Mouse (Mus musculus): Measurements from ENCODE around the gene Ppm1e. TPM values are rescaled to one million over a fixed set of nuclear protein-coding genes. Genes with fewer than 3 reads are reported as not detected.

Ppm1e gene
- polyA plus RNA-seq (2015; fragmentation: Nextera tagmentation; extraction: Ambion mirVana), result 24.1 and 25.8 TPM in 2 replicates

- peak within 1 kb of the TSS; percentile 82 for H3K4me2 ChIP-seq (ENCODE audit: low read length)
- peak within 1 kb of the TSS; percentile 79 for H3K9ac ChIP-seq (ENCODE audit: low read depth, low read length)
- peak within 1 kb of the TSS; percentile 62 for H3K4me3 ChIP-seq (ENCODE audit: low read depth, low read length)
- WGBS, result under 1% methylated on average over 87 of the region's 104 CpGs
- no peaks in the 10 kb centered on the region for H3K9me3 ChIP-seq (replicated peaks; ENCODE audit: control insufficient read depth, low read length, poor library complexity, severe bottlenecking)
- H3K4me1 ChIP-seq (ENCODE audit: control insufficient read depth, insufficient read depth, low read length), result peaks cover 13% of the 10 kb centered on the region
- peak within 1 kb of the TSS; percentile 88 for H3K27ac ChIP-seq (ENCODE audit: low read length)
- no peaks in the 10 kb centered on the region for H3K36me3 ChIP-seq (ENCODE audit: control insufficient read depth, insufficient read depth, low read length)
- H3K27me3 ChIP-seq (ENCODE audit: control insufficient read depth, insufficient read depth, low read depth, low read length), result no peaks in the 10 kb centered on the region
- peak; percentile 96 for ATAC-seq
Measured at GRCm38 (mm10) chr11:87358331-87359261, at the start of gene Ppm1e. Gene Ppm1e (minus strand): TSS chr11:87359023.

DNA sequence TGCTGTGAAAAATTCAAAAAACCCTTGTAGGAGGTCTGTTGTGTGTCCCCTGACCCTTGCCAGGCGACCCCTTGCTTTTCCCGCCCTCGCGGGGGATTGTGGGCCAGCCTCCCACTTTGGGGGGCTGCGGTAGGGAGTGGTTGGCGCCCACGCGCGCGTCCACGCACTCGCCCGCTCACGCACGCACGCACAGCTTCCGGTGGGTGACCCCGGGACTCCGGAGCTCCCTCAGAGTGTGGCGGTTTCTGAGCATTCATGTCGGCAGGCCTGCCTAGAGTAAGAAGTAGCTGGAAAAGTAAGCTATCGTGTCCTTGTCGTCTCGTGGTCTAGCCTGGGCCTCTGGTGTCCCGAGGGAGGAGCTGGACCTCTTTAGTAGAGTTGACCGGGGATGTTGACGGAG, 46.1 kb upstream of the Ppm1e start, which contains the start of the genes Rad51c and Tex14:
Gene Rad51c, minus strand, starts transcription at position 79 of the 400 bp plus-strand sequence.
Gene Tex14, plus strand, starts transcription at position 190 of the 400 bp plus-strand sequence.
- Histone ChIP-seq H3K4me3 (ENCODE audit: low read depth, low read length) (peak within 1 kb of the TSS; percentile 48), H3K4me1 (ENCODE audit: control insufficient read depth, insufficient read depth, low read length) (peaks cover 2% of the 10 kb centered on the region; the same call in 1 of the 2 replicates), H3K4me2 (ENCODE audit: low read length) (peak within 1 kb of the TSS; percentile 50), H3K36me3 (ENCODE audit: control insufficient read depth, insufficient read depth, low read length) (no peaks in the 10 kb centered on the region), H3K9me3 (replicated peaks; ENCODE audit: control insufficient read depth, low read length, poor library complexity, severe bottlenecking) (no peaks in the 10 kb centered on the region), H3K27ac (ENCODE audit: low read length) (peak within 1 kb of the TSS; percentile 87), H3K9ac (ENCODE audit: low read depth, low read length) (peak within 1 kb of the TSS; percentile 74), H3K27me3 (ENCODE audit: control insufficient read depth, insufficient read depth, low read depth, low read length) (no peaks in the 10 kb centered on the region)
- 78% methylated on average over 27 of the region's 27 CpGs for WGBS
- ATAC-seq, result peak; percentile 51; the same call in 1 of the 2 replicates

- Histone ChIP-seq H3K27me3 (ENCODE audit: control insufficient read depth, insufficient read depth, low read depth, low read length) (no peaks in the 10 kb centered on the region), H3K9ac (ENCODE audit: low read depth, low read length) (peak overlapping the region; percentile 74), H3K27ac (ENCODE audit: low read length) (peak overlapping the region; percentile 87), H3K4me2 (ENCODE audit: low read length) (peak overlapping the region; percentile 50), H3K9me3 (replicated peaks; ENCODE audit: control insufficient read depth, low read length, poor library complexity, severe bottlenecking) (no peaks in the 10 kb centered on the region), H3K4me3 (ENCODE audit: low read depth, low read length) (peak overlapping the region; percentile 48), H3K36me3 (ENCODE audit: control insufficient read depth, insufficient read depth, low read length) (no peaks in the 10 kb centered on the region), H3K4me1 (ENCODE audit: control insufficient read depth, insufficient read depth, low read length) (peaks cover 2% of the 10 kb centered on the region; the same call in 1 of the 2 replicates)
- ATAC-seq, result peak; percentile 93
- WGBS, result 2% methylated on average over 58 of the region's 58 CpGs
Measured at GRCm38 (mm10) chr11:87404111-87404853, 45.5 kb upstream of the Ppm1e start.

- Histone ChIP-seq H3K4me3 (ENCODE audit: low read depth, low read length) (no peak overlapping the region), H3K36me3 (ENCODE audit: control insufficient read depth, insufficient read depth, low read length) (no peaks in the 10 kb centered on the region), H3K4me2 (ENCODE audit: low read length) (no peak overlapping the region), H3K9me3 (replicated peaks; ENCODE audit: control insufficient read depth, low read length, poor library complexity, severe bottlenecking) (no peaks in the 10 kb centered on the region), H3K27me3 (ENCODE audit: control insufficient read depth, insufficient read depth, low read depth, low read length) (no peaks in the 10 kb centered on the region), H3K27ac (ENCODE audit: low read length) (no peak overlapping the region), H3K4me1 (ENCODE audit: control insufficient read depth, insufficient read depth, low read length) (no peaks in the 10 kb centered on the region), H3K9ac (ENCODE audit: low read depth, low read length) (no peak overlapping the region)
- no peak for ATAC-seq
- WGBS, result 98% methylated on average over 2 of the region's 2 CpGs
Measured at GRCm38 (mm10) chr11:87398402-87398801, 39.6 kb upstream of the Ppm1e start.

DNA sequence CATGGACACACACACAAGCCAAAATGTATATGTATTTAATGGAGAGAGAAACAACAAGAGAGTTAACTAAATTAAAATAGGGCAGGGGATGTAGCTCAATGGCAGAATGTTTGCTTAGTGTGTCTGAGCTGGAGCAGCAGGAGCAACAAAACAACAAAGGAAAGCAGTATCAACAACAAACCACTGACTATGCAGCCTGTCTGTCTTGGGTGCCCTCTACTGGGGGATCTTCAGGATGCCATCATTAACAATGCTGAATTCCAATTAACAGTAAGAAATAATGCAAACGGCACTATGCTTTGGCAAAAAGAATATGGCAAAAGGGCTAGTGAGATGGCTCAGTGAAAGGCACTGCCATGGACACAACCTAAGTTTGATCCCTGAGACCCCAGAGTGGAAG, 35.0 kb upstream of the Ppm1e start:
- H3K4me2 ChIP-seq (ENCODE audit: low read length), result no peak overlapping the region
- WGBS, result 33% methylated on average over 1 of the region's 1 CpGs
- no peaks in the 10 kb centered on the region for H3K27me3 ChIP-seq (ENCODE audit: control insufficient read depth, insufficient read depth, low read depth, low read length)
- no peaks in the 10 kb centered on the region for H3K9me3 ChIP-seq (replicated peaks; ENCODE audit: control insufficient read depth, low read length, poor library complexity, severe bottlenecking)
- H3K27ac ChIP-seq (ENCODE audit: low read length), result no peak overlapping the region
- no peak overlapping the region for H3K4me3 ChIP-seq (ENCODE audit: low read depth, low read length)
- H3K36me3 ChIP-seq (ENCODE audit: control insufficient read depth, insufficient read depth, low read length), result no peaks in the 10 kb centered on the region
- H3K4me1 ChIP-seq (ENCODE audit: control insufficient read depth, insufficient read depth, low read length), result no peaks in the 10 kb centered on the region
- 0 out of 2 replicates have a peak overlapping the region, but pooled peaks have one; percentile 21 for H3K9ac ChIP-seq (ENCODE audit: low read depth, low read length)
- no peak for ATAC-seq

DNA sequence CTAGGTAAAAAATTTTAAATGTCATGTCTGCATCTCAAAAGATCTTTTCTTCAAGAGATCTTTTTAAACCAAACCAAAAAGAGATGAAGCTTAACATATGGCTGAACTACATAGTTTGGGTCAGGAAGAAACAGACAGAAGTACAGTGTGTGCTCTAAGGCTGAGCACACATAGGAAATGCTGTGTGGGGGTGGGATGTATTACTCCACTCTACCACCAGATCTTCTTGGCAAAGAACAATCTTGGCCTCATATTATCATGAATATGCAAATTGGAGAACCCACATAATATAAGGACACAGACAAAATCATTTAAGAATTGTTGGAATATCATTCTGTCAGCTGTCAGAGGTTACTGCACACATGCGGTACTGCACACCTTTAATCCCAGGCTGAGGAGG, 26.9 kb upstream of the Ppm1e start:
- Histone ChIP-seq H3K27me3 (ENCODE audit: control insufficient read depth, insufficient read depth, low read depth, low read length) (no peaks in the 10 kb centered on the region), H3K36me3 (ENCODE audit: control insufficient read depth, insufficient read depth, low read length) (no peaks in the 10 kb centered on the region), H3K9me3 (replicated peaks; ENCODE audit: control insufficient read depth, low read length, poor library complexity, severe bottlenecking) (no peaks in the 10 kb centered on the region), H3K27ac (ENCODE audit: low read length) (no peak overlapping the region), H3K4me1 (ENCODE audit: control insufficient read depth, insufficient read depth, low read length) (no peaks in the 10 kb centered on the region), H3K4me3 (ENCODE audit: low read depth, low read length) (no peak overlapping the region), H3K9ac (ENCODE audit: low read depth, low read length) (no peak overlapping the region), H3K4me2 (ENCODE audit: low read length) (no peak overlapping the region)
- no peak for ATAC-seq
- WGBS, result 88% methylated on average over 1 of the region's 1 CpGs

GRCm38 (mm10) chr11:87384551-87384950, 25.7 kb upstream of the Ppm1e start:
- WGBS, result 95% methylated on average over 4 of the region's 4 CpGs

DNA sequence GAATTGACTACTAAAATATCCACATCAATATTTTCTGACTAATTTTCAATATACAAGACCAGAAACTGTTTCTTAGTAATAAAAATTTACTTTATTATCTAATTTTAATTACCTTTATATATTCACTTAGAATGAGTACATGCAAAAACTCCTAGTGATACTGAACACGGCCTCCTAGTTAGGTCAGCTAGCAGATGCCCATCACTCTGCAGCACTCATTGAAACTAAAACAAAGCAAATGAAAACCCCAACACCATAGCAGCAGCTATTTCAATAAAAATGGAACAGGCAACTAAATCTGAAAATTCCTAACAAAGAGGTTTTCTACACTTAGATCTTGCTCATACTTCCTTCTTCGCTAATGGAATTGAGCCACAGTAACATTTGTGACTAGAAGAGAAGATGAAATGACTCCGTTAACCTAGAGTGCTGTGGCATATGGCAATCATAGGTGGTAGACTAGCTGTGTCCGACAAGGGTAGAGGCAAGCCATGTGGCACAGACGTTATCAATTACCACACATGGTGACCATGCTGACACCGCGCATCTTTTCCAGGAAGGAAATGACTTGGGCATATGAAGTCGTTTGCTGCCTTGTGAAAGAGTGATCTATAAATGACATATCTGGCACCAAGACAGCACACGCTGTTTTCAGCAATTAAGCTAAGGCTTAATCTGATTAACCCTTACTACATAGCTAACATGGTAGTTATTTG, 9.2 kb upstream of the Ppm1e start:
- no peak overlapping the region for H3K27ac ChIP-seq (ENCODE audit: low read length)
- WGBS, result 75% methylated on average over 9 of the region's 9 CpGs
- H3K36me3 ChIP-seq (ENCODE audit: control insufficient read depth, insufficient read depth, low read length), result no peaks in the 10 kb centered on the region
- H3K9ac ChIP-seq (ENCODE audit: low read depth, low read length), result no peak overlapping the region
- H3K9me3 ChIP-seq (replicated peaks; ENCODE audit: control insufficient read depth, low read length, poor library complexity, severe bottlenecking), result no peaks in the 10 kb centered on the region
- H3K4me3 ChIP-seq (ENCODE audit: low read depth, low read length), result no peak overlapping the region
- no peak overlapping the region for H3K4me2 ChIP-seq (ENCODE audit: low read length)
- ATAC-seq, result no peak
- H3K27me3 ChIP-seq (ENCODE audit: control insufficient read depth, insufficient read depth, low read depth, low read length), result no peaks in the 10 kb centered on the region
- H3K4me1 ChIP-seq (ENCODE audit: control insufficient read depth, insufficient read depth, low read length), result no peaks in the 10 kb centered on the region

More at GRCm38 (mm10) chr11:87384551-87384950, 25.7 kb upstream of the Ppm1e start:
- H3K4me2 ChIP-seq (ENCODE audit: low read length), result no peak overlapping the region
- H3K9me3 ChIP-seq (replicated peaks; ENCODE audit: control insufficient read depth, low read length, poor library complexity, severe bottlenecking), result no peaks in the 10 kb centered on the region
- H3K9ac ChIP-seq (ENCODE audit: low read depth, low read length), result no peak overlapping the region
- H3K4me3 ChIP-seq (ENCODE audit: low read depth, low read length), result no peak overlapping the region
- H3K36me3 ChIP-seq (ENCODE audit: control insufficient read depth, insufficient read depth, low read length), result no peaks in the 10 kb centered on the region
- H3K27ac ChIP-seq (ENCODE audit: low read length), result no peak overlapping the region
- ATAC-seq, result no peak
- no peaks in the 10 kb centered on the region for H3K4me1 ChIP-seq (ENCODE audit: control insufficient read depth, insufficient read depth, low read length)
- no peaks in the 10 kb centered on the region for H3K27me3 ChIP-seq (ENCODE audit: control insufficient read depth, insufficient read depth, low read depth, low read length)
